Mouse (Mus musculus) liver, embryonic 14.5 days (tissue): ENCODE results near the gene Hoxb6.

ENCODE experiments used
- CTCF ChIP-seq: IDR thresholded peaks from 2 replicates; pipeline ENCODE4 v1.5.1; 2016; ENCODE audit warnings: antibody characterized with exemption, low read depth, control low read depth
- EP300 ChIP-seq: IDR thresholded peaks from 2 replicates; pipeline ENCODE4 v1.6.1; 2016; ENCODE audit warnings: antibody characterized with exemption, low read depth

DNA sequence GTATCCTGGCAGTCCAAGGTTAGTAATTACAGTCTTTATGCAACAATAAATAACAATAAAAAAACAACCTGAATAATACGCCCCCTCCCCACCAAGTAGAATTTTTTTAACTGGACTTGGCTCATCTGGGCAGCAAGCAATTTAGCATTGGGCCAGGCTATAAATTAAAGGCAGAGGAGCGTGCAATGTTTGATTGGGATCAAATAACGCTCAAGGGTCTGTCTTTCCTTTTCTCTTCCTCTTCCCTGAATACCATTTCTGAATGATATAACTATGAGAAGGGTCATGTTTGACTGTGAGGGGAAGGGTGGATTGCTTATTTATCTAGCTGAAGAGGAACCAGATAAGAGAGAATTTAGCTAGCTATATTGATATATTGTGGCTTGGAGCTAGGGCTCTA is 56.7 kb downstream of the Hoxb6 start:
- TF ChIP-seq CTCF (no peak), EP300 (no peak)
